Mouse (Mus musculus) heart, embryonic 16.5 days (tissue): Measurements from ENCODE around the gene Tubg2. TPM values are rescaled to one million over a fixed set of nuclear protein-coding genes. Genes with fewer than 3 reads are reported as not detected.

ENCODE experiments used
- ATAC-seq: fragments of 200-750 bp; cut with Nextera tagmentation; replicated peaks from 2 replicates; pipeline ENCODE4 v1.8.0; 2017; ENCODE audit warnings: moderate number of reproducible peaks; ENCODE audit not compliant: insufficient read depth, low FRiP score; ENCODE audit errors: extremely low read depth
- H3K27ac ChIP-seq: fragments of 300-500 bp; sonication (generic); 2 replicates; pipeline ENCODE4 v1.5.1; 2014; ENCODE audit warnings: mild to moderate bottlenecking, low read length, control low read depth, moderate library complexity
- H3K27me3 ChIP-seq: fragments of 300-500 bp; sonication (generic); 2 replicates; pipeline ENCODE4 v1.6.1; 2014; ENCODE audit warnings: low read length, mixed read lengths; ENCODE audit not compliant: control insufficient read depth, insufficient read depth
- H3K36me3 ChIP-seq: fragments of 300-500 bp; sonication (generic); 2 replicates; pipeline ENCODE4 v1.6.1; 2014; ENCODE audit not compliant: control insufficient read depth, insufficient read depth
- H3K4me1 ChIP-seq: fragments of 300-500 bp; sonication (generic); 2 replicates; pipeline ENCODE4 v1.6.1; 2014; ENCODE audit warnings: low read length, mixed read lengths; ENCODE audit not compliant: control insufficient read depth, insufficient read depth
- H3K4me2 ChIP-seq: fragments of 300-500 bp; sonication (generic); 2 replicates; pipeline ENCODE4 v1.6.1; 2014; ENCODE audit warnings: low read depth, mild to moderate bottlenecking, control low read depth, low read length
- H3K4me3 ChIP-seq: fragments of 300-500 bp; sonication (generic); 2 replicates; pipeline ENCODE4 v1.5.1; 2014; ENCODE audit warnings: mild to moderate bottlenecking, control low read depth, low read length
- H3K9ac ChIP-seq: fragments of 300-500 bp; sonication (generic); 2 replicates; pipeline ENCODE4 v1.6.1; 2014; ENCODE audit warnings: low read length, control low read depth
- H3K9me3 ChIP-seq: fragments of 300-500 bp; sonication (generic); replicated peaks from 2 replicates; pipeline ENCODE4 v1.6.1; 2016; ENCODE audit warnings: low read length; ENCODE audit not compliant: control insufficient read depth
- WGBS: fragments of 180-500 bp; shearing (Covaris S2); extraction: QIAGEN DNeasy Blood & Tissue Kit; methylation state at CpG from one replicate; pipeline ENCODE4 v1.1.7; 2014; 5-methylcytosine and 5-hydroxymethylcytosine counted together
- polyA plus RNA-seq: library from polyadenylated mRNA; unstranded; fragments of >200 nt; fragmentation: Nextera tagmentation; extraction: Ambion mirVana; gene quantifications from 2 replicates; pipeline ENCODE4 v1.2.1, GENCODE M21; 2015

Gene Tubg2
- polyA plus RNA-seq, 1 experiment from 2014 or later = 3.3 TPM

GRCm38 (mm10) chr11:101186526-101187247 lies 31.0 kb downstream of the Tubg2 start:
- 81% methylated on average over 27 of the region's 27 CpGs for WGBS
- no peak overlapping the region for H3K9ac ChIP-seq
- no peak overlapping the region for H3K27ac ChIP-seq
- H3K4me3 ChIP-seq = no peak overlapping the region
- H3K4me1 ChIP-seq = peaks cover 23% of the 10 kb centered on the region
- no peak overlapping the region for H3K4me2 ChIP-seq
- ATAC-seq = no peak
- no peaks in the 10 kb centered on the region for H3K27me3 ChIP-seq
- no peaks in the 10 kb centered on the region for H3K36me3 ChIP-seq
- H3K9me3 ChIP-seq = no peaks in the 10 kb centered on the region

- no peaks in the 10 kb centered on the region for H3K36me3 ChIP-seq
- no peak overlapping the region for H3K27ac ChIP-seq
- peaks cover 24% of the 10 kb centered on the region for H3K4me1 ChIP-seq
- H3K9me3 ChIP-seq = no peaks in the 10 kb centered on the region
- no peaks in the 10 kb centered on the region for H3K27me3 ChIP-seq
- no peak overlapping the region for H3K4me3 ChIP-seq
- H3K9ac ChIP-seq = no peak overlapping the region
- H3K4me2 ChIP-seq = no peak overlapping the region
- no peak for ATAC-seq
- 89% methylated on average over 5 of the region's 5 CpGs for WGBS
Measured at GRCm38 (mm10) chr11:101187541-101187940, 31.8 kb downstream of the Tubg2 start.

GRCm38 (mm10) chr11:101188166-101188805 lies 32.6 kb downstream of the Tubg2 start:
- peaks cover 24% of the 10 kb centered on the region for H3K4me1 ChIP-seq
- no peak overlapping the region for H3K27ac ChIP-seq

GRCm38 (mm10) chr11:101189495-101190180 lies 33.9 kb downstream of the Tubg2 start:
- H3K36me3 ChIP-seq = no peaks in the 10 kb centered on the region
- peaks cover 38% of the 10 kb centered on the region for H3K4me1 ChIP-seq
- H3K9me3 ChIP-seq = no peaks in the 10 kb centered on the region
- no peak overlapping the region for H3K4me3 ChIP-seq
- 16% methylated on average over 6 of the region's 6 CpGs for WGBS
- H3K27ac ChIP-seq = peak overlapping the region; percentile 72
- 0 out of 2 replicates have a peak overlapping the region, but pooled peaks have one; percentile 9 for H3K9ac ChIP-seq
- ATAC-seq = peak; percentile 72
- no peaks in the 10 kb centered on the region for H3K27me3 ChIP-seq
- H3K4me2 ChIP-seq = no peak overlapping the region; the same call in 1 of the 2 replicates

More at GRCm38 (mm10) chr11:101188166-101188805, 32.6 kb downstream of the Tubg2 start:
- Histone ChIP-seq H3K9ac (no peak overlapping the region), H3K4me2 (no peak overlapping the region), H3K36me3 (no peaks in the 10 kb centered on the region), H3K4me3 (no peak overlapping the region), H3K27me3 (no peaks in the 10 kb centered on the region), H3K9me3 (no peaks in the 10 kb centered on the region)
- ATAC-seq = no peak
- WGBS = 80% methylated on average over 11 of the region's 11 CpGs

GRCm38 (mm10) chr11:101190181-101190912 lies 34.6 kb downstream of the Tubg2 start:
- H3K9me3 ChIP-seq = no peaks in the 10 kb centered on the region
- H3K27ac ChIP-seq = peak overlapping the region; percentile 72
- WGBS = 57% methylated on average over 8 of the region's 8 CpGs
- peaks cover 38% of the 10 kb centered on the region for H3K4me1 ChIP-seq
- no peak overlapping the region for H3K4me3 ChIP-seq
- peak overlapping the region; percentile 7; the same call in 1 of the 2 replicates for H3K9ac ChIP-seq
- H3K4me2 ChIP-seq = no peak overlapping the region
- H3K27me3 ChIP-seq = no peaks in the 10 kb centered on the region
- ATAC-seq = no peak
- no peaks in the 10 kb centered on the region for H3K36me3 ChIP-seq

- H3K9ac ChIP-seq = no peak overlapping the region; the same call in 1 of the 2 replicates
- H3K27me3 ChIP-seq = no peaks in the 10 kb centered on the region
- peaks cover 38% of the 10 kb centered on the region for H3K4me1 ChIP-seq
- H3K9me3 ChIP-seq = no peaks in the 10 kb centered on the region
- no peaks in the 10 kb centered on the region for H3K36me3 ChIP-seq
- H3K4me3 ChIP-seq = no peak overlapping the region
- ATAC-seq = no peak
- 46% methylated on average over 17 of the region's 17 CpGs for WGBS
- H3K4me2 ChIP-seq = no peak overlapping the region
- H3K27ac ChIP-seq = peak overlapping the region; percentile 72
Measured at GRCm38 (mm10) chr11:101190913-101191907, 35.5 kb downstream of the Tubg2 start.

GRCm38 (mm10) chr11:101191919-101192470 lies 36.3 kb downstream of the Tubg2 start:
- no peaks in the 10 kb centered on the region for H3K27me3 ChIP-seq
- H3K4me1 ChIP-seq = peaks cover 38% of the 10 kb centered on the region
- H3K36me3 ChIP-seq = peaks cover 5% of the 10 kb centered on the region; the same call in 1 of the 2 replicates

GRCm38 (mm10) chr11:101192646-101193045 lies 36.9 kb downstream of the Tubg2 start:
- 87% methylated on average over 6 of the region's 6 CpGs for WGBS
- Histone ChIP-seq H3K27me3 (no peaks in the 10 kb centered on the region), H3K9ac (no peak overlapping the region), H3K4me3 (no peak overlapping the region), H3K9me3 (no peaks in the 10 kb centered on the region), H3K27ac (no peak overlapping the region), H3K4me1 (peaks cover 38% of the 10 kb centered on the region), H3K4me2 (no peak overlapping the region), H3K36me3 (peaks cover 10% of the 10 kb centered on the region)
- no peak for ATAC-seq

More at GRCm38 (mm10) chr11:101191919-101192470, 36.3 kb downstream of the Tubg2 start:
- no peak overlapping the region for H3K9ac ChIP-seq
- no peak for ATAC-seq
- H3K27ac ChIP-seq = no peak overlapping the region
- H3K4me3 ChIP-seq = no peak overlapping the region
- H3K4me2 ChIP-seq = no peak overlapping the region
- 79% methylated on average over 4 of the region's 4 CpGs for WGBS
- no peaks in the 10 kb centered on the region for H3K9me3 ChIP-seq
